Mouse (Mus musculus): Measurements from ENCODE around the gene Ebf1. TPM values are rescaled to one million over a fixed set of nuclear protein-coding genes. Genes with fewer than 3 reads are reported as not detected.

The Ebf1 gene
- polyA plus RNA-seq, 1 experiment = 2.3 TPM

DNA sequence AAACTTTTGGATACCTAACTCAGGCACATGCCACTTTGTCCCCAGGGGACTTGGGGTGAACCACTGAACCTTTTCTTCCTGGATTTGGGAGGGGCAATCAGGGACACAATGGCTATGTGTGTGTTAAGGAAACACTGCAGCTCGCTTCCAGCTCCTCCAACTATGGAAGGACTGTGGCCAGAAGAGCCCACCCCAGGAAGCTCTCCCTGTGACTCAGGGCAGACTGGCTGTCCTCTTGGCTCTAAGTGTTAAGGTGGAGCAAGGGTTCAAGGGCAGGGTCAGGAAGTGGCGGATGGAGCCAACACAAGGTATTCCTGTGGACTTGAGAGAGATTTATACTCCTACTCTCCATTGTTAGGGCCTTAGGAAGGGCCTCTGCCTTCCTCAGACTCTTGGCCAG, 358.0 kb downstream of the Ebf1 start:
- no peaks in the 10 kb centered on the region for H3K4me1 ChIP-seq (ENCODE audit: control insufficient read depth, insufficient read depth, low read length)
- no peaks in the 10 kb centered on the region; the same call in 1 of the 2 replicates for H3K27me3 ChIP-seq (ENCODE audit: control insufficient read depth, insufficient read depth, low read length, poor library complexity, severe bottlenecking)
- TF ChIP-seq CTCF (IDR thresholded peaks at IDR 0.05; ENCODE audit: low read depth, low read length) = no peak
- no peak for TF ChIP-seq EP300 (IDR thresholded peaks at IDR 0.05; ENCODE audit: insufficient read depth, low read depth, low read length)
- no peak for TF ChIP-seq POLR2A (IDR thresholded peaks at IDR 0.05; ENCODE audit: insufficient read depth, low read length)
- H3K4me3 ChIP-seq (ENCODE audit: low read depth, low read length) = no peak overlapping the region
- H3K36me3 ChIP-seq (ENCODE audit: control insufficient read depth, insufficient read depth, low read length, poor library complexity, severe bottlenecking) = no peaks in the 10 kb centered on the region
- no peak overlapping the region for H3K27ac ChIP-seq (ENCODE audit: insufficient read depth, low read length)
- H3K9ac ChIP-seq (ENCODE audit: low read depth, poor library complexity, severe bottlenecking) = no peak overlapping the region
- no peaks in the 10 kb centered on the region for H3K9me3 ChIP-seq (replicated peaks; ENCODE audit: control insufficient read depth, insufficient read depth, low read length, poor library complexity, severe bottlenecking)

DNA sequence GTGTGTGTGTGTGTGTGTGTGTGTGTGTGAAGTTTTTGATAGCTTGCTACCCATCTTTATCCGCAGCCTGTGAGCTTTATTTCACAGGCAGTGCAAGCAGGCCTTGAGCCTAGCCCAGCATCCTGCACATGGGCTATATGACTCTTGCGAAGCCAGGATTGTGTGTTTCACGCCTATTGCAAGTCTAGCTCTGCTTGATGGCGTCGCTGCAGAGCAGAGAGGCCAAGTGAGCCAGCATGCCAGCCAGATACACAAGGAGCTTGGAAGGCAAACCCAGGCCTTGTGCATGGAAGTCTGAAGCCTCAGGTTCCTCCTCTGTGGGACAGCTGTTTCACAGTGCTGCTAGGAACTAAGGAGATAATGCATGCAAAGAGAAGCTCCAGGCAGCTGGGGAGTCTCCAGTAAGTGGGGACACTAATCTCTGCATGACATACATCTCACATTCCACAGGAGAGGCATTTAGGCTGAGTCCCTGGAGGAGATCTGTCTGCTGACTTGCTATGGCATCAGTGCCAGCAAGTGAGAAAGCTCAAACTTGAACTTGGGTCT, 359.2 kb downstream of the Ebf1 start:
- no peaks in the 10 kb centered on the region; the same call in 1 of the 2 replicates for H3K27me3 ChIP-seq (ENCODE audit: control insufficient read depth, insufficient read depth, low read length, poor library complexity, severe bottlenecking)
- no peak overlapping the region for H3K27ac ChIP-seq (ENCODE audit: insufficient read depth, low read length)
- H3K4me3 ChIP-seq (ENCODE audit: low read depth, low read length) = no peak overlapping the region
- H3K36me3 ChIP-seq (ENCODE audit: control insufficient read depth, insufficient read depth, low read length, poor library complexity, severe bottlenecking) = no peaks in the 10 kb centered on the region
- H3K9me3 ChIP-seq (replicated peaks; ENCODE audit: control insufficient read depth, insufficient read depth, low read length, poor library complexity, severe bottlenecking) = no peaks in the 10 kb centered on the region
- H3K9ac ChIP-seq (ENCODE audit: low read depth, poor library complexity, severe bottlenecking) = no peak overlapping the region
- no peak for TF ChIP-seq CTCF (IDR thresholded peaks at IDR 0.05; ENCODE audit: low read depth, low read length)
- no peak for TF ChIP-seq EP300 (IDR thresholded peaks at IDR 0.05; ENCODE audit: insufficient read depth, low read depth, low read length)
- no peak for TF ChIP-seq POLR2A (IDR thresholded peaks at IDR 0.05; ENCODE audit: insufficient read depth, low read length)
- H3K4me1 ChIP-seq (ENCODE audit: control insufficient read depth, insufficient read depth, low read length) = no peaks in the 10 kb centered on the region

DNA sequence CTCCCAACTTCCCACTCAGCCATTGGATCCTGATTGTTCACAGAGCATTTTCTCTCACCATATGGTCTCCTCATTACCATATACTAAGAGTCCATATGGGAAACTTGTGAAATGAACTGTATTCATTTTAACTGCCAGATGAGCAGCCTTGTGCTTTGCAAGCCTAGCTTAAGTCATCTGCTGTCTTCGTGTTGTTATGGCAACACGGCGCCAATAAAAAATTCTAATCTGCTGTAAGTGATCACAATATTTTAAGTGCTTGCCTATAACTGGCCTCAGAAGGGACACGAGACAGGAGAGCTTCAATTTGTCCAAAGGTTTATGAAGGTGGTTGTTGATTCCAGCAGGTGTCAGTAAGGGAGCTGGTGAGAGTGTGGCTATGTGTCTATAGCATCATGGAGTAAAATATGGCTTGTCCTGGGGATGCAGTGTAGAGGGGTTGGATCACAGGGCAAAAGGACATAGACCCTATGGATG, 360.8 kb downstream of the Ebf1 start:
- Histone ChIP-seq H3K4me3 (ENCODE audit: low read depth, low read length) (no peak overlapping the region), H3K27ac (ENCODE audit: insufficient read depth, low read length) (no peak overlapping the region), H3K27me3 (ENCODE audit: control insufficient read depth, insufficient read depth, low read length, poor library complexity, severe bottlenecking) (no peaks in the 10 kb centered on the region; the same call in 1 of the 2 replicates), H3K4me1 (ENCODE audit: control insufficient read depth, insufficient read depth, low read length) (no peaks in the 10 kb centered on the region), H3K9me3 (replicated peaks; ENCODE audit: control insufficient read depth, insufficient read depth, low read length, poor library complexity, severe bottlenecking) (no peaks in the 10 kb centered on the region), H3K36me3 (ENCODE audit: control insufficient read depth, insufficient read depth, low read length, poor library complexity, severe bottlenecking) (no peaks in the 10 kb centered on the region), H3K9ac (ENCODE audit: low read depth, poor library complexity, severe bottlenecking) (no peak overlapping the region)
- TF ChIP-seq CTCF (IDR thresholded peaks at IDR 0.05; ENCODE audit: low read depth, low read length) = no peak
- no peak for TF ChIP-seq EP300 (IDR thresholded peaks at IDR 0.05; ENCODE audit: insufficient read depth, low read depth, low read length)
- TF ChIP-seq POLR2A (IDR thresholded peaks at IDR 0.05; ENCODE audit: insufficient read depth, low read length) = no peak

DNA sequence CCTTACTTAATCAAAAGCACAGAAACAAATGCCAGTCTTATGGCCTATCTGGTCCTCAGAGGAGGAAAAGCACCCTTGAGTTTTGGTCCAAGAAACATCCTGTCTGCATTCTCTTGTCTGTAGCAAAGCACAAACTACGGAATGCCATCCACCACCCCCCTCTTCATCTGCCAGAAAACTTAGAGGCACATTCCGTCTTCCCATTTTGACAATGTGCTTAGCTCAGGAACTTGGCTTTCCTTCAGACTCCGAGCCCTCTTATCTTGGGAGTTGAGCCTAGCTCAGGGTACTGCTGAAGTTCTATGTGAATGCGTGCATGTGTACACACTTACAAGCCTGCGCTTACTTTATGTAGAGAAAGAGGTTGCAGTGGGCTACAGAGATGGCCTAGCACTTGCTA, 362.3 kb downstream of the Ebf1 start:
- Histone ChIP-seq H3K4me3 (ENCODE audit: low read depth, low read length) (no peak overlapping the region), H3K4me1 (ENCODE audit: control insufficient read depth, insufficient read depth, low read length) (no peaks in the 10 kb centered on the region), H3K9ac (ENCODE audit: low read depth, poor library complexity, severe bottlenecking) (no peak overlapping the region), H3K27ac (ENCODE audit: insufficient read depth, low read length) (no peak overlapping the region), H3K27me3 (ENCODE audit: control insufficient read depth, insufficient read depth, low read length, poor library complexity, severe bottlenecking) (no peaks in the 10 kb centered on the region; the same call in 1 of the 2 replicates), H3K36me3 (ENCODE audit: control insufficient read depth, insufficient read depth, low read length, poor library complexity, severe bottlenecking) (no peaks in the 10 kb centered on the region), H3K9me3 (replicated peaks; ENCODE audit: control insufficient read depth, insufficient read depth, low read length, poor library complexity, severe bottlenecking) (no peaks in the 10 kb centered on the region)
- TF ChIP-seq EP300 (IDR thresholded peaks at IDR 0.05; ENCODE audit: insufficient read depth, low read depth, low read length) (no peak), POLR2A (IDR thresholded peaks at IDR 0.05; ENCODE audit: insufficient read depth, low read length) (no peak), CTCF (IDR thresholded peaks at IDR 0.05; ENCODE audit: low read depth, low read length) (no peak)

DNA sequence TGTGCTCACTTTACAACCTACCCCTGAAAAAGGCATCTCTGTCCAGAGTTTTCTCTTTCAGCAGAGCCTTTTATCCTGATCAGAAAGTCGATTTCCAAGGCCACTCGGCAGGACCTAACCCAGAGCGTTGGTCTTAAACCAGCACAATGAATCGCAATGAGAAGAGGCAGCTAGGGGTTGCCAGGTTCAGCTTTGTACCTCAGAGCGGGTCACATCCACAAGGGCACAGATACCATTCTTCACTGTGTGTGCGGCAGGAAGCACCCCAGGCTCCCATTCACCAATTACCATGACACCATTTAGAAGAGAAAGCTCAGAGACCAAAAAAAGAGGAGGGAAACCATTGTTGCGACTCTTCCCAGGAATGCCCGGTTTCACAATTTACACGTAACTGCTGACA, 365.1 kb downstream of the Ebf1 start:
- Histone ChIP-seq H3K27me3 (ENCODE audit: control insufficient read depth, insufficient read depth, low read length, poor library complexity, severe bottlenecking) (no peaks in the 10 kb centered on the region), H3K9me3 (replicated peaks; ENCODE audit: control insufficient read depth, insufficient read depth, low read length, poor library complexity, severe bottlenecking) (no peaks in the 10 kb centered on the region)
- no peak for TF ChIP-seq CTCF (IDR thresholded peaks at IDR 0.05; ENCODE audit: low read depth, low read length)
- TF ChIP-seq POLR2A (IDR thresholded peaks at IDR 0.05; ENCODE audit: insufficient read depth, low read length) = no peak
- TF ChIP-seq EP300 (IDR thresholded peaks at IDR 0.05; ENCODE audit: insufficient read depth, low read depth, low read length) = no peak

DNA sequence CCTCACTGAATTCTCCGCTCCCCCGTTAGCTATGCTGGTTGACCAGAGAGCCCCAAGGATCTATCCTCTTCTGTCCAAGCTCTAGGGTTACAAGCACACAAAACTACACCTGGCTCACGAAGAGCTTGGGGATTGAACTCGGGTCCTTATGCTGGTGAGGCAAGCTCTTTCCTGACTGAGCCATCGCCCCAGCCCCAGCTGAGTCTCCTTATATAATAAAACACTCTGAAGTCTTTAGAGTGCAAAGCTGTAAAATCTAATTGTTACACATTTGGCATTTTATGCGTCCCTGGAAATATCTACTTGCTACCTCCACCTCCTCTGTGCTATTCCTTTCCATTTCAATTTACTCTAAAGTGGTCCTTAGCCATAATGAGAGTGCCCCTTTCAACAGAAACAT, 366.8 kb downstream of the Ebf1 start:
- Histone ChIP-seq H3K36me3 (ENCODE audit: control insufficient read depth, insufficient read depth, low read length, poor library complexity, severe bottlenecking) (no peaks in the 10 kb centered on the region), H3K4me1 (ENCODE audit: control insufficient read depth, insufficient read depth, low read length) (no peaks in the 10 kb centered on the region), H3K27me3 (ENCODE audit: control insufficient read depth, insufficient read depth, low read length, poor library complexity, severe bottlenecking) (no peaks in the 10 kb centered on the region), H3K9ac (ENCODE audit: low read depth, poor library complexity, severe bottlenecking) (no peak overlapping the region), H3K9me3 (replicated peaks; ENCODE audit: control insufficient read depth, insufficient read depth, low read length, poor library complexity, severe bottlenecking) (no peaks in the 10 kb centered on the region), H3K4me3 (ENCODE audit: low read depth, low read length) (no peak overlapping the region), H3K27ac (ENCODE audit: insufficient read depth, low read length) (no peak overlapping the region)
- TF ChIP-seq CTCF (IDR thresholded peaks at IDR 0.05; ENCODE audit: low read depth, low read length) = no peak
- TF ChIP-seq EP300 (IDR thresholded peaks at IDR 0.05; ENCODE audit: insufficient read depth, low read depth, low read length) = no peak
- no peak for TF ChIP-seq POLR2A (IDR thresholded peaks at IDR 0.05; ENCODE audit: insufficient read depth, low read length)

More for the DNA sequence above, 365.1 kb downstream of the Ebf1 start:
- Histone ChIP-seq H3K4me1 (ENCODE audit: control insufficient read depth, insufficient read depth, low read length) (no peaks in the 10 kb centered on the region), H3K9ac (ENCODE audit: low read depth, poor library complexity, severe bottlenecking) (no peak overlapping the region), H3K36me3 (ENCODE audit: control insufficient read depth, insufficient read depth, low read length, poor library complexity, severe bottlenecking) (no peaks in the 10 kb centered on the region), H3K4me3 (ENCODE audit: low read depth, low read length) (no peak overlapping the region), H3K27ac (ENCODE audit: insufficient read depth, low read length) (no peak overlapping the region)
